Mouse (Mus musculus) cerebellum, adult 18-20 months (tissue): ENCODE data around the gene Fxyd2.
A peak's percentile ranks its signal among the peaks of the same experiment; 100 is the strongest.

Experiments
- DNase-seq, 2 experiments: peaks; one replicate each; pipeline ENCODE4 v3.0.0; 2021

Gene Fxyd2

DNA sequence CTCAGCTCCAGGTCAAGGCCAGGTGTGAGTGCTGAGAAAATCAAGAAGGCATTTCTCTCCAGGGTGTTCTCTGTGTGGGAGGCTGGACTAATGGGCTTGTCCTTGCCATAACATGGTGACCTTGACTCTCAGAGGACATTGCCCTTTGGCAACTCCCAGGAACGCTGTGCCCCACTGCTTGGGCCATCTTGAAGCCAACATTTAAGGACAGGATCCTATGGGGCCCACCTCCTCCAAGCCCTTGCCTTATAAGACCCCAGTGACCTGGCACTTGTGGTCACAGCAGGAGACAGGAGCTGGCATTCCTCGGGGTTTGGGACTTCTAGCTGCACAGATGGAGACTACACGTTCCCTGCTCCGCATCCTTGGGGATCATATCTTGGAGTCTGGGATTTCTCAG, at the start of gene Fxyd2:
TSS of gene Fxyd2 (plus strand) at position 236 of the 400 bp plus-strand sequence.
- no peak for DNase-seq

DNA sequence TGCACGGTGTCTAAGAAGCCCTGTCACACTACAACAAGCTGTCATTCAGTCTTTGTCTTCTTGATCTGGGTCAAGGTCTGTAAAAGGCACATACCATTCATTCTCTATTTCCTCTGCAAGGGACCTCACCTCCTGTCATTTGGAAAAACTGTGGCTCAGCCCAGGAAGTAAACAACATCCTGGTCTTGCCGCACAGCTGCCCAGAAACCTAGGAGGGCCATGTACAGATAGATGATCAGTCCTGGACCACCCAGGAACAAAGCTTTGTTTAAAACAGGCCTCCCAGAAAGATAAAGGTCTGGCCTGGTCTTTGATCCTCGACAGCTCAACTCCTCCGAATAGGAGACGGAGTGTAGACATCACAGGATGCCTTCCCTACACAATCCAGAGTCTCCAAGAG, 49.6 kb upstream of the Fxyd2 start:
- DNase-seq: no peak

DNA sequence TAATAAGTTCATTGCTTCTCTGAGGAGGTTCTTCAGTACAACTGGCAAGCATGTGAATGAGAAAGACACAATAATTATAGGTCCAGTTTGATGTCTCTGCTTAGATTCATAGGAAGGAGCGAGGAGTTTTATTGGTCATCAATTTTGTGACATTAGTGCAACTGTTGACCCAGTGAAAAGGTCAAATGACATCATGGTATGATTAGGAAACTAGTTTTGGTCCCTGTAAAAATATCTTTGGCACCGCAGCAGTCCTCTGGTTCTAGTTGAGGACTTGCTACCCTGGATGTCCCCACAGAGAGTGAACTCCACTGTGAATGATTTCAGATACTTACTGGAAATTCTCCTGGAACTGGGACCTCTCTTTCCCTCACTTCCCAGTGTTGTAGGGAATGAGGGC, 44.3 kb upstream of the Fxyd2 start:
- DNase-seq: no peak

DNA sequence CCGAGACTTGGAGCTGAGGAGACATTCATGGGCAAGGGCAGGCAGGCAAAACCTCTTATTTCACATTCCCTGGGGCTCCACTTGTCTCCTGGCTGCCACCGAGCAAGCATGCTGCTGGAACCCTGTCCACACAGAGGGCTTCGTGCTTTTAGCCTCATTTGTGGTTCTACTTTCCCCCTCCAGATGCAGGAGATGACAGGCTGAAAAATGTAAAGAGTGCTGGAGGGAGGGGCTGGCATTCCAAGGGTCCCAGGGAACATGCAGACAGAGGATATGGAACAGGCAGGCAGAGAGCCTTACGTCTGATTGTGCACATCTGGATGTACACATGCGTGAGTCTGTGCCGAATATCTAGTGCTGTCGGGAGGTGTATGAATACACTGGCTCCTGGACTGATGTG, 41.1 kb upstream of the Fxyd2 start:
- DNase-seq: no peak

DNA sequence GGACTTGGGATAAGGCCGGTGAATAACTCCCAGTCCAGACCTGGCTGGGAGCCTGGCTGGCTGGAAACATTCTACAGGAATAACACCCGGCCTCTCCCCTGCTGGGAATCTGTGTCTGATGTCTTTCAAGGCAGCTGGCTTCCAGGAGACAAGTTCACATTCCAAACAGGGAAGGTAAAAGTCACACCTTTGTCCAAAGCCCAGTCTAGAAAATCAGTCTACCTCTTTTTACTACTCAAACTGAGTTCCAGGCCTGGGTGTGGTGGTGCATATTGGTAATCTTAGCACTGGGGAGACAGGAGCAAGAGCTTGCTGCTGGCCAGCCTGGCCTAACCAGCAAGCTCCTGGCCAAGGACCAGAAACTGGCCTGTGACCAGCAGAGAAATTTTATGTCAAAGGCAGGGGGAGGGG, 37.4 kb upstream of the Fxyd2 start:
- peak; percentile 75 for DNase-seq

DNA sequence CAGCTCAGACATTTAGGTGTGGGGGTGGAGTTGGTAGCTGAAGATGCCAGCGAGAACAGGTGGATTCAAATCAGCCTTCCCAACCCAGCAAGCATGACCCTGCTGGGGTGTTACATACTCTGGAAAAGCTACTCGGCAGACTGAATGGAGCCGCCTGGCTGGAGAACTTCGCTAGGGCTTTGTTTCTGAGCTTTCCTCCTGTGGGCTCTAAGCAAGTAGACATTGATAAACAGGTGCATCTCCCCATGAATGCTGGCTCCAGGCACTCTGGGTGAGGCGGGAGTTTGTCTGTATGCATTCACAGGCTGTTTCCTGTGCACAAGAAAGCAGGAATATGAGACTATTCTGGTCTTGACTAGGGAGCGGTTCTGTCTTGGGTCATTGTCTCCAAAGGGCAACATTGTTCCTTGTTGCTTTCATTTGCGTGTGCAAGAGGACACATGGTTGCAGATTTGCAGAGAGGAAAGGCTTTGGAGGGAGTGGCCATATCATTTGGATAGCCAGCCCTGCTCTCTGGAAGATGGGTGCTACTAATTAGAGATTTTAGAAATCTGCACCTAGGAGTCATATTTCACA, 35.7 kb upstream of the Fxyd2 start:
- peak; percentile 62 to 79 for DNase-seq

DNA sequence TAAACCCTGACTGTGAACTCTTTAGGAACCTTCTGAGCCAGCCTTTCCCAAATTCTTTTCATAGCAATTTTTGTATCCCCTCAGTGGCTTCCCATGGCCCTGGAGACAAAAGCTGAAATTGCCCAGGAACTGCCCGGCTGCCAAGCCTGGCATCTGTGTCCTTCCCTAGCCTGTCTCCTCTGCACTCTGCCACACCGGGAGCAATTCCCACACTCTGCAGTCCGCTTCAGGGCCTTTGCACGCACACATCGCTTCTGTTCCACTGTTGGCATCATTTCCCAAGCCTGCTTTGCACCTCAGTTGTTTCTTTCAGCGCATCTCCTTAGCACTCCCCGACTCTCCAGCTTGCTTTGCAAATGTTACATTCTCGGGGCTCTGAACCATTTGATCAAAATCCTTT, 31.8 kb upstream of the Fxyd2 start:
- no peak for DNase-seq

DNA sequence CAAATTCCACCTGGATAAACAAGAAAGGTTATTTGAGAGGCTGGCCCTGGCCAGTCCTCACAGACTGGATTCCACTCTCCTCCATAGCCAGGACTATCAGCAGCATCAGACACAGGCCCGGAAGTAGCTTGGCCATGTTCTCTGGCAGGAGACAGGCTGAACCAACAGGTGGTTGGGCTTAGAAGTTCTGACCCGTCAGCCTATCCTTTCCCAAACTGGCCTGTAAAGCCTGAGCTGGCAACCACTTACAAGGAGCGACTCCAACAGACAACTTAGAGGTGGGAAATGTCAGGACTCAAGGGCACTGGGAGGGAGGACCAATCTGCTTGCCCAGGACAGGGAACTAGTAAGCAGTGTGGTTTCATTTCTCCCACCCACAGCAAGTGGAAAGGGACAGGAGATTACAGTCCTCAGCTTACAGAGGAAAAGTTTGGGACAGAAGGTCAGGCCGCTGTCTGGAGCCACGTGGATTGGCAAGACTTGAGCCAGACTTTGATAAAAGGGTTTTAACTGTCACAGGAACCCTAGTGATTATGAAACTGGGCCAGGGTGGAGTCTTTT, 31.0 kb upstream of the Fxyd2 start:
- DNase-seq: no peak

DNA sequence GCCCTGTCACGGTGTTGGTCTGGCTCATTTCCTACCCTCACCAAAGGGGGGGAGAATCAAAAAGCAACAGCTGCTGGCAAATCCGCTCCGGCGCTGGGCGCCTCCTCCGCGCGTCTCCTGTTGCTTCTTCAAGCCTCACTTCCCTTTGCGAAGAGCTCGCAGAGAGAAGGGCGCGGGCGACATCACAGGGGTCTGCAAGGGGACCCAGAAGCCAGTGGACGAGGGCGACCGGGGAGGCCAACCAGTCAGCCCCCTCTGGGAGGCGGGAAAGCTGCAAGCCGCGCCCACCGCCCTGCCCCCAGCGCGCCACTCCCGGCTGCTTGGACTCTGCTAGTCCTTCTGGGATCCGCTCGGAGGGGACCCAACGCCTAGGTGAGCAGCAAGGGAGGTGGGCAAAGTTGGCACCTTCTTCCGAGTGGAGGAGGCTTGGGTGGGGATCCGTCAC, 29.3 kb upstream of the Fxyd2 start, which contains the start of gene Fxyd6:
TSS of gene Fxyd6 (plus strand) at position 69 of the 445 bp plus-strand sequence.
- DNase-seq: peak; percentile 68

DNA sequence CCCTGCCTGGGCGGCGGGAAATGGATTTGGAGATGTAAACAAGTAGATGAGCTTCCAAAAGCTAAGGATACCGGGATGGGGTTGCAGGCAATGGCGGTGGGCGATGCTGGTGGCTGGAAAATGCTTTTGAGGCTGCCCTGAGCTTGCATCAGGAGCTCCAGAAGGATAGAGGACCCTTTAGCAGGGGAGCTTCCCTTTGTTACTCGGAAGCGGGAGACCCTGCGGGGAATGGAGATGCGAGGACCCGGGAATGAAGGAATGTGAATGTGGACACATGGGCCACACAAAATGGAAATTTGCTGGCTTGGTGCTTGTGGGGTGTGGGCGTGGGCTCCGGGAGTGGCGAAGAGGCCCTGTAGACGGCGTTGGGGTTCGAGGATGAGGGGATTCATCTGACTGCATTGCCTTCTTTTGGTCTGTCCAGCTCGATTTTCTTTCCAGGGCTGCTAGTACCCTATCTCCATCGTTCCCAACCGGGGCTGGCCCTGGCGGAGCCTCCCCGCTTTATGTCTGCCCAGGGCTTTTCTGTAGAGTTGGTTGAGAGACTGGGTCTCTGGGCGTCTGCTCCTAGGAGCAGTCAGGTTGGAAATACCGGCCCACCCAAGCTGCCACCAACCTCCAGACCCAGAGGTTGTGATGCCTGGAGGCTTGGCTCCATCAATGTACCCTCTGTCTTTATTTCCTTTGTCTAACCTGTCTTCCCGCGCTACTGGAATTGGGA, 28.7 kb upstream of the Fxyd2 start:
- DNase-seq: no peak

DNA sequence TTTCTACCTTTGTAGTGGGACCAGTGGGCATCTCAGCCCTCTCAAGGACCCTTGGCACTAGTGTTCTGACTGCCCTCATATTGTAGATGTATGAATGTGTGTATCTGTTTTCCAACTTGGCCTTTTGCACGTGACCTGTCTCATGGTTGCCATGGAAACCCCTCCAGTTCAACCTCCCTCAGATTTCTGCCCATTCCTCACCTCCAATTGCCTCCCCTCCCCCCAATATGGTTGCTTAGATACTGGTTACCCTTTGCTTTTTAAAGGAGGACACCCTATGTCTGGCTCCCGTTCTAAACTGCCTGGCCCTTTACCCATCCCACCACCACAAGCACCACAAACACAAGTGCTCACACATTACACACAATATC, 28.1 kb upstream of the Fxyd2 start:
- DNase-seq: no peak

DNA sequence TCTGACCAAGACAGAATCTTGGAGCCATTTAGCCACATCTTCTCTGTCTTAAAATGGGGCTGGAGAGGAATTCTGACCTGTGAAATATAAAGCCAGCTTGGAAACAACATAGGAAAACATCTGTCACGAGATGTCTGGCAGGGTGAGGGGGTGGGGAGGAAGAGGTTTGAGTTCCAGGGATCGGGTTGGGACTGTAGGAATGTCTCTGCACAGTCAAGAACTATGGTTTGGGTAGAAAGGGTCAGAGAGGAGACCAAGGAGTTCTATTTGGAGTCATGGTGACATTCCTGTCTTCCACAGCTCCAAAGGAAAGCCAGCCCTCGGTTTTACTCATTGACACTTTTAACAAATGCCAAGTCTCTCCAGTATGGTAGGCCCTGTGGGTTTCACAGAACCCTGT, 25.6 kb upstream of the Fxyd2 start:
- DNase-seq: no peak

DNA sequence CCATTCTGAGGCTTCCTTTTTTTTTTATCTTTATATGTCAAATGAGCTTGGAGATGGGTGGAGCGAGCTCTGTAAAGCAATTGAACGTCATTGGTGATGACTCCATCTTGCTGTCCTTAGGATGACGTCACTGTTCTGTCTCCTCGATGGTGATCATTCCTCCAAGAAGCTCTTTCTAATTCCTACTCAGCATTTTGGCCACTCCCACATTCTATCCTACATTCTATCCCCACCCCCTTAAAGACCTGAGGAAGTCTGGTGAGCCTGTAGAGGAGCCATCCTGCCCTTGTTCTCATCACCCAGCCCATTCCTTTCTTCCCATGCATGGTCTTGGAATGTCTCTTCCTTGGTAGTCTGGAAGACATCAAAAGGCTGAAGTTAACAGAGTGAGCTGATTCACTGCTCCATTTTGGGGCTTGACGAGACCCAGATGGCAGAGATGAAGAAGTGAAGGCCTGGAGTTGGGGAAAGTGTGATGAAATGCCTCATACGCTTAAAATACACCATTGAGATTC, 24.4 kb upstream of the Fxyd2 start:
- no peak for DNase-seq

DNA sequence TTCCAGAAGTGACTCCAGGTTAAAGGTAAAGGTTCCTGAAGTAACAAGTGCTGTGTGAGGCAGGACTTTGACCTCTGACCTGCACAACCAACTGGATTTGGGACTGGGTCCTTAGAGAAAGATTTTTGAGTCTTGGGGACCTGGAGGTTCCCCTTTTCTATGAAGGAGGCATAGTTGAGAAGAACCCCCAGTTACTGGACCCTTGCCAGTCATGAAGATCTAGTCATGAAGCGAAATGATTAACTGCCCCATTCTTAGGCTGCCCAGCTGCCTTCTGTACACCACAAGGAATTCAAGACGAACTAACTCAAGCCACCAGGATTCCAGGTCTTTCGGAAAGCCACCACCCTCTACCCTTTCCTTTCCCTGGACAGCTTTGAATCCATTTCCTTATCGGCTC, 23.0 kb upstream of the Fxyd2 start:
- no peak for DNase-seq

DNA sequence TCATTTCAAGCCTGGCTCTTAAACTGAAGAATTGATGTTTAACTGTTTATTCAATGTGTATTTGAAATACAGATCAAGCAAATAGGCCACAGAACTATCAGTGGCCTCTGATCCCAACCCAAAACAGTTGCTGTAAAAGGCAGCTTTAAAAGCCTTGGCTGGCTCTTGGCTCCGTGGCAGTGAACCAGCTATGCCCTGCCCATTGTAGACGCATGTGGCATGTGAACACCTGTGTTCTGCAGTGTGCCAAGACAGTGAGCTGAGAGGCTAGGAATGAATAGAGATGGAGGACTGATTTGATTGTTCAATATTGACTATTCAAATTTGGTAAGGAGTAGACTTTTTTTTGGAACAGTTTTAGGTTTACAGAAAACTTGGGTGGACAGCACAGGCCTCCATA, 22.6 kb upstream of the Fxyd2 start:
- peak; percentile 62 to 73 for DNase-seq

DNA sequence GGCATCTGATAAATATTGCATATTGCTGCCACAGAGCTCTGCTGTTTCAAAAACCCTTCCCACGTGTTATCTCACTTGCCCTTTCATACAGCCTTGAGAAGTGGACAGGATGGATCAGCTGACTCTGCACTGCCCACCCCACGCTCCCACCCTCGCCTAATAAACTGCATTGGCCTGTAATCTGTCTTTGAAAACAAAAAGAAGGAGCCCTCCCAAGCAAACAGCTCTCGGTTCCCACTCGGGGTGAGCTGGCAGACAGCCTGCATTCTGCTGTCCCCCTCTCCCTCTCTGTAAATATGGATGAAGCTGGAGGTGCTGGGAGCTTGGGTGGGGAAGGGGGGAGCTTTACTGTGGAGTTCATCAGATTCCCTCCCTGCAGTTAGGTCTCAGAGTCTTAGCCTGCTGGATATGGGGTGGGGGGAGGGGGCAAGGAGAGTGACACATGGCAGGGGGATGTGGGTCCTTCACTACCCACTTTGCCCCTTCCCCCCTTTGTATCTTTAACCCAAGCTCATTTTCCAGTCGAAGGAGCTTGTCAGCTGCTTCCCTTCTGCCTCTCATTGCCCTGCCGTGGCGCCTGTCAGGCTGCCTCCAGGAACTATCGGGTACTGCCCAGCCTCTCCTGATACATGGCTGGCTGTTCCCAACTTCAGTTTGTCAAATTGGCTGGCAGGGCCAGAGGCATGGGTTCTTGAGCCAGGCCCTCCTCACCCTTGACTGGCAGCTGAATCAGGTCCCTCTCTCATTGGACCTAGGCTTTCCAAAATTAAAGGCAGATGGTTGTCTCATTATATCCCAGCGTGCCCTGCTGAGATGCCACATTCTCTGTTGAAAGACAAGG, 18.8 kb upstream of the Fxyd2 start:
- DNase-seq: peak; percentile 67 to 79

DNA sequence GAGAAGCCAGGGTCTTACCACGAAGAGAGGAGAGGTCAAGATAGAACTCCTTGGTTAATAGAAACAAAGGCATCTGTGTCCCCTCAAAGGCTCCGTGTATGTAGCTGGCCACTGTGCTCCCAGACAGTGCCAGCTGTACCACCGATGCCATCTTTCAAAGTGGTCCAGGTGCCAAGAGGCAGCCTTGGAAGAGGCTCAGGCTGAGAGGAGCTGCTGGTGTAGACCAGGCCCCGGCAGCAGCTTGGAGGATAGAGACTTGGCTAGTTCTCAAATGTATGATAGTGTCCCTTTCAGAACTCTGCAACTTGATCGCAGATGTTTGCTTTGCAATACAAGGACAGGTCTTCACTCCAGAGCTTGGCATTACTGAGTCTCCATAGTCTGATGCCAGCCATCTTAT, 17.1 kb upstream of the Fxyd2 start:
- DNase-seq: peak in 1 of 2 experiments; percentile 45

DNA sequence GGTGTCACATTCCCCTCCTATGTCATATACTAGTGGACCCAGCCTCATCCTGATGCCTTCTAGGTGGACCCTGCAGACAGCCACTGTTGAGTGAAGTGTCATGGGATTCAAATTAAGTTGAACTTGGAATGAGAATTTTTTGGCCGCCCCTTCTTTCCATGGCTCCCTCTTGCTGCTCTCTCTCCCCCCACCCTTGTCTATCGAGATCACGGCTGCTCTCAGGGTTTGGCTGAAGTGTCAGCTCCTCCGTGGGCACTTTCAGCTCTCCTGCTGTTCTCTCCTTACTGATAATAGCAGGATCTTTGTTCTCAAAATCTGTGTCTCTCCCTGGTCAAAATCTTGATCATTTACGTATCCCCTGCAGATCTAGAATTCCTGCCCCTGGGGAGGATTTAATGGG, 16.6 kb upstream of the Fxyd2 start:
- no peak for DNase-seq

DNA sequence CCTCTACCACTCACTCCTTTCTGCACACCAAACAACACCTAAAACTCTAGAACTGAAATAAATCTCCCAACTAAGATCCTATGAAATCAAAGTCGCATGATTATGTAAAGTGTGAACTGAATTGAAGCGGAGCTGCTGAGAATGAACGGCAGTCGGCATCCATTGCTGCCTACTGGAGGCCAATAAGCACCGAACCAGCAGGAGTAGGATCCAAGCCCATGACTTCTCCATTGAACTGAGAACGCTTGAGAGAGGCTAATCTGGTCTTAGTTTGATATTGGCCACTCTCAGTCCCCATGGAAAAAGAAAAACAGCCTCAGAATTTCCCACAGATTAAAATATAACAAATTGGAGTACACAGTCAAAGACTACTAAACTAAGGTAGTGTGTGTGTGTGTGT, 15.6 kb upstream of the Fxyd2 start:
- DNase-seq: no peak

DNA sequence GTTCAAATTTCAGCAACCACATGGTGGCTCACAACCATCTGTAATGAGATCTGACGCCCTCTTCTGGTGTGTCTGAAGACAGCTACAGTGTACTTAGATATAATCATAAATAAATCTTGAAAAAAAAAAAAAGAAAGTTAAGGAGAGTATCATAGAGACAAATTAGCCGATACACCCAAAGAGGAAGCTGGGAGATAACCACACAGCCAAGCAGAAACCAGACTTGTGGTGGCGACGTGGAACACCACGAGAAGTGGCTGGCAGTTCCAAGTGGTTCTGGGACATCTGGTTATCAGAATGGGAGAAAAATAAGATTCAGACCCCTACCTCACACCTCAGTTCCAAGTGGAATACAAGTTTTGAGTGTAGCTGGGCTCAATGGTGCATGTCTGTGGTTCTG, 12.8 kb upstream of the Fxyd2 start:
- no peak for DNase-seq

DNA sequence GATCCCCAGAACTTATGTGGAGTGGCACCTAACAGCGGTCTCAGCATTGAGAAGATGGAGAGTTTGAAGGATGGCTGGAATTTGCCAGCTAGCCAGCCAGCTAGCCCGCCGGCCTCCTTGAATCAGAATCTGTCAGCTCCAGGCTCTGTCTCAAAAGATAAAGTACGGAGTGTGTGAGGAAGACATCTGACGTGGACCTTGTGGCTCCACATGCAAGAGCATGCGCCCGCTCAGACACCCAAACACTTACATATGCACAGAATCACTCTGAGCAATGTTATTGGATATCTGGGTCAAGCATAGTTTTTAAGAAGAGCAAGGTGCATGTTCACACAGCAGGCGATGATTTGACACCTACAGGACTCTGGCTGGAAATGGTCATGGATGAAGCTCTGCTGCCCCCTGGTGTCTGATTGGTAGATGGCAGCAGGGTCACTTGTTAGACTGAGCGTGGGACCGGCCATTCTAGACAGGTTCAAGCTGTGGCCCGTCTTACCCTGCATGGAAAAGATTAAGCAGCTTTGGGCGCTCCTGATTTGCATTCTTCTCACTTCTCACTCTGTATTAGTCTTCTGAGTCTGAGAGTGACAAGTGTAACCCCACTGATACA, 11.0 kb upstream of the Fxyd2 start:
- DNase-seq: peak; percentile 88 to 95

DNA sequence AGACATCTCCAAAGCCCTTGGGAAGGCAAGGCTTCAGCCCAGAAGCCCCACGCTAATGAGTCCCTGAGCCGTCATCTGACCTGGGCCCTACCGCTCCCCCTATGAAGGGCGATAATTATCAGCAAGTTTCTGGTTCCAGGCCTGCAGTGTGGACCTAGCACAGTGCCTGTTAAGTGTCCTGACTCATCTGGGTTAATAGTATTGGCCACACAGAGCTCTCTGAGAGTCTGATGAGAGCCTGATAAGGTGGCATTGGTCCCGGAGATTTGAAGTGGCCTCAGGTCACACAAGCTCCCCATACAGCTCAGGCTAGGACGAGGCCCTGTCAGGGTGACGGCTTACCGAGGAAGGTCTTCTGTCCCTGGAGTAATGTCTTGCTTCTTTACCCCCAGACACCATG, 9.9 kb upstream of the Fxyd2 start:
- DNase-seq: no peak

DNA sequence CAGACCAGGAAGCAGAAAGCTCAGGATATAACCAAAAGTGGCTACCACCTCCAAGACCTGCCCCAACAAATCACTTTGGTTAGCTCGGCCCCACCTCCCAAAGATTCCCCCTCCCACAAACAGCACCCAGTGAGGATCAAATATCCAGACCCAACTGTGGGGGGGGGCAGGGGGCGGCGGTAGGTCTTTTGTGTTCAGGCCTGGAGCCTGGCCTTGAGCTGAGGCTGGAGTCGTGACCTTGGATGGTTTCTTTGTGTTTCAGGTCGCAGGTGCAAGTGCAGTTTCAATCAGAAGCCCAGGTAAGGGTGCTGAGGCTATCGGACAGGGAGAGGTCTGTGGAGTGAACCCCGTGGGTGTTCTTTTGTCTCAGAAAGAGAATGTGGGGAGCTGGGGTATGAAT, 8.2 kb upstream of the Fxyd2 start:
- DNase-seq: no peak
